Mouse (Mus musculus) liver, embryonic 16.5 days (tissue): ENCODE measurements around the gene Gm10226. TPM values are rescaled to one million over a fixed set of nuclear protein-coding genes. Genes with fewer than 3 reads are reported as not detected.

Source experiments
- polyA plus RNA-seq: library from polyadenylated mRNA; unstranded; fragments of >200 nt; fragmentation: Nextera tagmentation; extraction: Ambion mirVana; gene quantifications from 2 replicates; pipeline ENCODE4 v1.2.1, GENCODE M21; 2015

Gm10226 gene
- polyA plus RNA-seq, 1 experiment from 2014 or later = 2.6 TPM

Other genes with a start within 250 kb of the Gm10226 start
- gene Zfp51, start 241.5 kb upstream of the Gm10226 start, polyA plus RNA-seq = 6.2 and 6.3 TPM in 2 replicates
- 3.1 TPM in 2 replicates for gene Zfp53, start 202.9 kb upstream of the Gm10226 start, polyA plus RNA-seq
- 0.59 and 0.86 TPM in 2 replicates for gene Zfp52, start 156.3 kb upstream of the Gm10226 start, polyA plus RNA-seq
- 5.1 and 5.2 TPM in 2 replicates for gene Zfp948, start 124.9 kb upstream of the Gm10226 start, polyA plus RNA-seq
- 0.91 and 1.5 TPM in 2 replicates for gene Zfp983, start 41.2 kb upstream of the Gm10226 start, polyA plus RNA-seq
- 3.4 and 3.7 TPM in 2 replicates for gene Zfp760, start 15.9 kb downstream of the Gm10226 start, polyA plus RNA-seq
- gene Zfp229, start 38.9 kb downstream of the Gm10226 start, polyA plus RNA-seq = 1.7 and 1.8 TPM in 2 replicates
- 1.0 and 1.4 TPM in 2 replicates for gene Zfp820, start 153.9 kb downstream of the Gm10226 start, polyA plus RNA-seq
- 0.85 and 1.4 TPM in 2 replicates for gene Zfp995, start 218.1 kb downstream of the Gm10226 start, polyA plus RNA-seq